Mouse (Mus musculus) heart, postnatal 0 days (tissue): ENCODE data around the gene Rilp. TPM values are rescaled to one million over a fixed set of nuclear protein-coding genes. Genes with fewer than 3 reads are reported as not detected.

Experiments used
- ATAC-seq: fragments of 200-750 bp; cut with Nextera tagmentation; 2 replicates; pipeline ENCODE4 v1.8.0; 2017; ENCODE audit warnings: low read depth, moderate number of reproducible peaks, moderate library complexity; ENCODE audit not compliant: insufficient read depth
- DNase-seq: peaks from one replicate; pipeline ENCODE4 v3.0.0-alpha.2; 2016; ENCODE audit warnings: low spot score
- H3K27ac ChIP-seq: fragments of 300-500 bp; sonication (generic); 2 replicates; pipeline ENCODE4 v1.5.1; 2014; ENCODE audit warnings: low read depth, mild to moderate bottlenecking
- H3K27me3 ChIP-seq: fragments of 300-500 bp; sonication (generic); 2 replicates; pipeline ENCODE4 v1.6.1; 2014; ENCODE audit warnings: low read length, mixed read lengths; ENCODE audit not compliant: control insufficient read depth, insufficient read depth
- H3K36me3 ChIP-seq: fragments of 300-500 bp; sonication (generic); replicated peaks from 2 replicates; pipeline ENCODE4 v1.6.1; 2014; ENCODE audit warnings: low read length, mixed read lengths; ENCODE audit not compliant: control insufficient read depth, insufficient read depth
- H3K4me1 ChIP-seq: fragments of 300-500 bp; sonication (generic); 2 replicates; pipeline ENCODE4 v1.6.1; 2014; ENCODE audit warnings: antibody characterized with exemption; ENCODE audit not compliant: control insufficient read depth, insufficient read depth
- H3K4me2 ChIP-seq: fragments of 300-500 bp; sonication (generic); 2 replicates; pipeline ENCODE4 v1.6.1; 2014; ENCODE audit warnings: low read depth, mild to moderate bottlenecking, low read length, moderate library complexity
- H3K4me3 ChIP-seq: fragments of 300-500 bp; sonication (generic); 2 replicates; pipeline ENCODE4 v1.5.1; 2014; ENCODE audit warnings: low read depth, low read length
- H3K9ac ChIP-seq: fragments of 300-500 bp; sonication (generic); replicated peaks from 2 replicates; pipeline ENCODE4 v1.6.1; 2014; ENCODE audit warnings: low read depth, low read length, mixed read lengths
- H3K9me3 ChIP-seq: fragments of 300-500 bp; sonication (generic); replicated peaks from 2 replicates; pipeline ENCODE4 v1.6.1; 2016; ENCODE audit warnings: low read length; ENCODE audit not compliant: control insufficient read depth
- CTCF ChIP-seq: IDR thresholded peaks from 2 replicates; pipeline ENCODE4 v1.5.1; 2016; ENCODE audit warnings: antibody characterized with exemption, control low read depth, low read depth
- EP300 ChIP-seq: IDR thresholded peaks from 2 replicates; pipeline ENCODE4 v1.6.1; 2016; ENCODE audit warnings: antibody characterized with exemption, low read depth
- WGBS: fragments of 180-500 bp; shearing (Covaris S2); extraction: QIAGEN DNeasy Blood & Tissue Kit; methylation state at CpG from one replicate; pipeline ENCODE4 v1.1.7; 2014; 5-methylcytosine and 5-hydroxymethylcytosine counted together
- polyA plus RNA-seq: library from polyadenylated mRNA; unstranded; fragments of >200 nt; fragmentation: Nextera tagmentation; extraction: Ambion mirVana; gene quantifications from 2 replicates; pipeline ENCODE4 v1.2.1, GENCODE M21; 2015
- total RNA-seq: library from RNA; depleted of rRNA; stranded (reverse); fragments of >200 nt; gene quantifications from 2 replicates; pipeline ENCODE4 v1.2.3, GENCODE M21; 2014; ENCODE audit warnings: low replicate concordance

Rilp gene
- total and polyA plus RNA-seq, 2 experiments from 2014 or later: 27.1 to 50.8 TPM

- Histone ChIP-seq H3K4me3 (no peak overlapping the region), H3K4me1 (peaks cover 14% of the 10 kb centered on the region), H3K4me2 (0 out of 2 replicates have a peak overlapping the region, but pooled peaks have one; percentile 73), H3K27ac (0 out of 2 replicates have a peak overlapping the region, but pooled peaks have one; percentile 28), H3K36me3 (peaks cover 27% of the 10 kb centered on the region), H3K9ac (no peak overlapping the region), H3K9me3 (no peaks in the 10 kb centered on the region), H3K27me3 (no peaks in the 10 kb centered on the region)
- no peak for TF ChIP-seq CTCF
- WGBS: 97% methylated on average over 4 of the region's 4 CpGs
- ATAC-seq (no peak), DNase-seq (peak; percentile 37)
Observed at GRCm38 (mm10) chr11:75466731-75467505, 43.0 kb upstream of the Rilp start.

- peak overlapping the region; percentile 49 for H3K9ac ChIP-seq
- H3K9me3 ChIP-seq: no peaks in the 10 kb centered on the region
- WGBS: 12% methylated on average over 19 of the region's 19 CpGs
- H3K27me3 ChIP-seq: no peaks in the 10 kb centered on the region
- peaks cover 27% of the 10 kb centered on the region for H3K36me3 ChIP-seq
- DNase-seq: peak; percentile 80
- peak overlapping the region; percentile 33; the same call in 1 of the 2 replicates for H3K27ac ChIP-seq
- no peak for TF ChIP-seq CTCF
- H3K4me1 ChIP-seq: peaks cover 11% of the 10 kb centered on the region
- peak overlapping the region; percentile 73 for H3K4me2 ChIP-seq
- H3K4me3 ChIP-seq: peak overlapping the region; percentile 47
- peak; percentile 73 for ATAC-seq
Observed at GRCm38 (mm10) chr11:75467512-75468215, 42.2 kb upstream of the Rilp start.

GRCm38 (mm10) chr11:75468410-75468809, 41.5 kb upstream of the Rilp start:
- WGBS: 69% methylated on average over 7 of the region's 7 CpGs
- Histone ChIP-seq H3K27ac (0 out of 2 replicates have a peak overlapping the region, but pooled peaks have one; percentile 33), H3K4me2 (peak overlapping the region; percentile 73), H3K9me3 (no peaks in the 10 kb centered on the region), H3K27me3 (no peaks in the 10 kb centered on the region), H3K4me1 (peaks cover 5% of the 10 kb centered on the region), H3K36me3 (peaks cover 26% of the 10 kb centered on the region), H3K9ac (peak overlapping the region; percentile 49), H3K4me3 (peak overlapping the region; percentile 47)
- DNase-seq (no peak), ATAC-seq (no peak)
- TF ChIP-seq CTCF (no peak), EP300 (no peak)

- Histone ChIP-seq H3K27ac (no peak overlapping the region), H3K9ac (no peak overlapping the region), H3K9me3 (no peaks in the 10 kb centered on the region), H3K4me2 (no peak overlapping the region), H3K4me3 (no peak overlapping the region), H3K36me3 (peaks cover 19% of the 10 kb centered on the region), H3K27me3 (no peaks in the 10 kb centered on the region), H3K4me1 (no peaks in the 10 kb centered on the region; the same call in 1 of the 2 replicates)
- no peak for TF ChIP-seq CTCF
- no peak for TF ChIP-seq EP300
- DNase-seq (no peak), ATAC-seq (no peak)
- 95% methylated on average over 4 of the region's 4 CpGs for WGBS
Observed at GRCm38 (mm10) chr11:75469261-75469660, 40.6 kb upstream of the Rilp start.

- Histone ChIP-seq H3K4me2 (no peak overlapping the region), H3K4me1 (no peaks in the 10 kb centered on the region; the same call in 1 of the 2 replicates), H3K9me3 (no peaks in the 10 kb centered on the region), H3K27me3 (no peaks in the 10 kb centered on the region), H3K9ac (no peak overlapping the region), H3K36me3 (peaks cover 4% of the 10 kb centered on the region), H3K4me3 (no peak overlapping the region), H3K27ac (no peak overlapping the region)
- peak; percentile 46 for DNase-seq
- TF ChIP-seq CTCF: no peak
- TF ChIP-seq EP300: no peak
- no peak for ATAC-seq
- WGBS: 56% methylated on average over 3 of the region's 3 CpGs
Observed at GRCm38 (mm10) chr11:75470675-75471074, 39.2 kb upstream of the Rilp start.
